Mouse (Mus musculus) neural tube, postnatal 0 days (tissue): Measurements from ENCODE around the gene Camk2d. TPM values are rescaled to one million over a fixed set of nuclear protein-coding genes. Genes with fewer than 3 reads are reported as not detected.

Experiments
- polyA plus RNA-seq: library from polyadenylated mRNA; unstranded; fragments of >200 nt; fragmentation: Nextera tagmentation; extraction: Ambion mirVana; gene quantifications from 2 replicates; pipeline ENCODE4 v1.2.1, GENCODE M21; 2015

Camk2d gene
- 151 and 157 TPM in 2 replicates for polyA plus RNA-seq

GRCm38 (mm10) chr3:126596086-126596485, at the start of gene Camk2d:
TSS of gene Camk2d (plus strand) at chr3:126596302.

Other genes with a start within 250 kb of the Camk2d start
- gene Arsj, start 232.6 kb upstream of the Camk2d start, polyA plus RNA-seq, result 1.3 and 1.5 TPM in 2 replicates